Mouse (Mus musculus) liver, embryonic 12.5 days (tissue): ENCODE results near the gene Ppp1r14b. TPM values are rescaled to one million over a fixed set of nuclear protein-coding genes. Genes with fewer than 3 reads are reported as not detected.

Source experiments
- ATAC-seq: fragments of 200-750 bp; cut with Nextera tagmentation; 2 replicates; pipeline ENCODE4 v1.8.0; 2017; ENCODE audit warnings: moderate number of reproducible peaks, mild to moderate bottlenecking, moderate library complexity
- H3K27ac ChIP-seq: fragments of 300-500 bp; sonication (generic); 2 replicates; pipeline ENCODE4 v1.5.1; 2016; ENCODE audit warnings: mild to moderate bottlenecking
- H3K27me3 ChIP-seq: fragments of 300-500 bp; sonication (generic); replicated peaks from 2 replicates; pipeline ENCODE4 v1.6.1; 2016; ENCODE audit warnings: mild to moderate bottlenecking, moderate library complexity
- H3K36me3 ChIP-seq: fragments of 300-500 bp; sonication (generic); 2 replicates; pipeline ENCODE4 v1.6.1; 2016; ENCODE audit warnings: mild to moderate bottlenecking, moderate library complexity
- H3K4me1 ChIP-seq: fragments of 300-500 bp; sonication (generic); 2 replicates; pipeline ENCODE4 v1.6.1; 2016
- H3K4me2 ChIP-seq: fragments of 300-500 bp; sonication (generic); 2 replicates; pipeline ENCODE4 v1.6.1; 2016; ENCODE audit warnings: mild to moderate bottlenecking, moderate library complexity
- H3K4me3 ChIP-seq: fragments of 300-500 bp; sonication (generic); 2 replicates; pipeline ENCODE4 v1.5.1; 2016; ENCODE audit warnings: mild to moderate bottlenecking, moderate library complexity
- H3K9ac ChIP-seq: fragments of 300-500 bp; sonication (generic); 2 replicates; pipeline ENCODE4 v1.6.1; 2016; ENCODE audit warnings: mild to moderate bottlenecking, moderate library complexity
- H3K9me3 ChIP-seq: fragments of 300-500 bp; sonication (generic); replicated peaks from 2 replicates; pipeline ENCODE4 v1.6.1; 2016; ENCODE audit warnings: mild to moderate bottlenecking, moderate library complexity
- WGBS: fragments of 180-500 bp; shearing (Covaris S2); methylation state at CpG from one replicate; pipeline ENCODE4 v1.1.7; 2016; ENCODE audit not compliant: insufficient replicate concordance; 5-methylcytosine and 5-hydroxymethylcytosine counted together
- polyA plus RNA-seq: library from polyadenylated mRNA; unstranded; fragments of >200 nt; fragmentation: Nextera tagmentation; extraction: Ambion mirVana; gene quantifications from 2 replicates; pipeline ENCODE4 v1.2.1, GENCODE M21; 2016

The Ppp1r14b gene
- polyA plus RNA-seq, 1 experiment from 2014 or later = 153 TPM

DNA sequence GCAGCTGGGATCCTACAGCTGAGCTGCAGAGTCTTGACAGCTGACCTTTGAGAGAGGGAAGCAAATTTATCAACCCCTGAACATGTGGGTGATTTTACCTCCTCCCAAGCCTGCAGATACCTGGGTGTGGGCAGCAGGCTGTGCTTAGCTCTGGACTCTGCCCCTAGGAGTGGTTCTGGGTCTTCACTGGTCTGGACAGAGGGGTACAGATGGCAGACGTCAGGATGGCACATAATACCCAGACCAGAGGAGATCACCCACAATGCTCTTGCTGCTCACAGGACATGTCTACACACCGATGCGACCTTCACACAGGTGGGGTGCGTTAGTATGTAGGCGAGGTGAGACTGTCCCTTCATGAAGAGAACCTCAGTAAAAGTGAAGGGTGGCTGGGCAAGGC lies 25.2 kb upstream of the Ppp1r14b start:
- Histone ChIP-seq H3K4me2 (0 out of 2 replicates have a peak overlapping the region, but pooled peaks have one; percentile 99), H3K27ac (no peak overlapping the region), H3K27me3 (no peaks in the 10 kb centered on the region), H3K4me1 (peaks cover 51% of the 10 kb centered on the region), H3K36me3 (peaks cover 36% of the 10 kb centered on the region), H3K4me3 (no peak overlapping the region), H3K9me3 (no peaks in the 10 kb centered on the region), H3K9ac (no peak overlapping the region)
- ATAC-seq = no peak
- 84% methylated on average over 5 of the region's 5 CpGs for WGBS

DNA sequence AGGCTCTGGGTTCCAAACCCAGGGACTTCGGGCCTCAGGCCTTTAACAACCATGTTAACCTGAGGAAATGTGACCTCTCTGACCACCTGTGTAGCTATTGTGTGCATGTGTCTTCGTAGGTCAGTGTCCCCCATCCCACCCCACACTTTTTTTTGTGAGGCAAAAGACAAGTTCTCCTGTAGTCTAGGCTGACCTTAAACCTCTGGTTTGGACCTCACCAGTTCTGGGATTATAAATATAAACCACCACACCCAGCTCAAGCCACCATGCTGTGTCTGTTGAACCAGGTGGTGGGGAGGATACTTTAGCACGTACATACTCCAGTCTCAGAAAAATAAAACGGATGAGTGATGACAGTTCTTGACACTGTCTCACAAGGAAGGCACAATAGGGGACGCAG lies 24.8 kb upstream of the Ppp1r14b start:
- WGBS = 63% methylated on average over 5 of the region's 5 CpGs
- H3K4me1 ChIP-seq = peaks cover 51% of the 10 kb centered on the region
- H3K36me3 ChIP-seq = peaks cover 36% of the 10 kb centered on the region
- H3K4me2 ChIP-seq = peak overlapping the region; percentile 99
- no peaks in the 10 kb centered on the region for H3K27me3 ChIP-seq
- H3K9ac ChIP-seq = no peak overlapping the region
- H3K4me3 ChIP-seq = peak overlapping the region; percentile 70
- no peak for ATAC-seq
- no peak overlapping the region; the same call in 1 of the 2 replicates for H3K27ac ChIP-seq
- H3K9me3 ChIP-seq = no peaks in the 10 kb centered on the region

DNA sequence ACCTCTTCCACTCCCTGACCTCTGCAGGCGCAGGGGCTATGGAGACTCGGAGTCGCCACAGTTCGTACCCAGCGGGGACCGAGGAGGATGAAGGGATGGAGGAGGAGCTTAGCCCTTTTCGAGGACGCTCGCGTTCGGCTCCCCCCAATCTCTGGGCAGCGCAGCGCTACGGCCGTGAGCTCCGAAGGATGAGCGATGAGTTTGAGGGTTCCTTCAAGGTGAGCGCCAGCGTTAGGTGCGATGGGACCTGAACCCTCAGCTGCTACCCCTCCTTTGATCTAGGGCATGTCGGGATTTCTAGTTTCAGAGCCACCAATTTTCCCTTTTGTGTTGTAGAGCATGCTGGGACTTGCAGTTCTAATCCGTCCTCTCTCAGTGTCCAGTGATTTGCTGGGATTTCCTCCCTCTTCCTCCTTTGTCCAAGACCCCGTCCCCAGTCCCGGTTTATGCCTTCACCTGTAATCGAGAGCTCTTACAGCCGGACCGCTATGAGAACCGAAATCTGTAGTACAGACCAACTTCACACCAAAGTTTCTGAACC lies 24.1 kb upstream of the Ppp1r14b start:
- no peaks in the 10 kb centered on the region for H3K27me3 ChIP-seq
- H3K4me2 ChIP-seq = peak overlapping the region; percentile 99
- peak overlapping the region; percentile 81 for H3K9ac ChIP-seq
- H3K27ac ChIP-seq = peak overlapping the region; percentile 93
- peak; percentile 31 for ATAC-seq
- H3K9me3 ChIP-seq = no peaks in the 10 kb centered on the region
- peaks cover 37% of the 10 kb centered on the region for H3K36me3 ChIP-seq
- peaks cover 51% of the 10 kb centered on the region for H3K4me1 ChIP-seq
- WGBS = under 1% methylated on average over 28 of the region's 28 CpGs
- peak overlapping the region; percentile 70 for H3K4me3 ChIP-seq

DNA sequence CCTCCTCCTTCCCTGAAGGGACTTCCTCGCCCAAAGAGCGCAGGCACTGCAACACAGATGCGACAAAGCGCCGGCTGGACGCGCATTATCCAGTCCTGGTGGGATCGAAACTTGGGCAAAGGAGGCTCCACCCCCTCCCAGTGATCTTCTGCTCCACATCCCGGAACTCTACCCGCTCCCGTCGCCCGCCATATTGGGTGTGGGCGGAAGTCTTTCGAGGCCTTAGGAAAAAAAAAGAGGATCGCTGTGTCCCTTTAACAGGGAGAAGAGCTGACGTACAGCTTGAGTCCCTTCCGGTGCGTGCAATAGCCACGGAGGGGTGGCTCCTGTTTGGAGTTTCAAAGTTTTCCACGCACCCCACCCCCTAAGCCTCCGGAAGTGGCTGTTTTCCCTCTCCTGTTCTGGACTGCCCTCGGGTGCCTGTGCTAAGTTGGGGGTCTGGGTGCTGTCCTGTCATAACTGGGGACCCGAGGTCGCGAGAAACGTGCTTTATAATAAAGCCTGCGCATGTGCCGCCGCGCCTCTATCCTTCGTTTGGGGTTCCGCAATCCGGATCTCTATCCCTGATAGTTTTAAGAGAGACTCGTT lies 23.3 kb upstream of the Ppp1r14b start:
- Histone ChIP-seq H3K9ac (peak overlapping the region; percentile 81), H3K4me1 (peaks cover 51% of the 10 kb centered on the region), H3K27ac (peak overlapping the region; percentile 93), H3K4me3 (peak overlapping the region; percentile 70), H3K9me3 (no peaks in the 10 kb centered on the region), H3K27me3 (no peaks in the 10 kb centered on the region), H3K4me2 (peak overlapping the region; percentile 99), H3K36me3 (peaks cover 37% of the 10 kb centered on the region)
- ATAC-seq = peak; percentile 71
- WGBS = under 1% methylated on average over 35 of the region's 35 CpGs

DNA sequence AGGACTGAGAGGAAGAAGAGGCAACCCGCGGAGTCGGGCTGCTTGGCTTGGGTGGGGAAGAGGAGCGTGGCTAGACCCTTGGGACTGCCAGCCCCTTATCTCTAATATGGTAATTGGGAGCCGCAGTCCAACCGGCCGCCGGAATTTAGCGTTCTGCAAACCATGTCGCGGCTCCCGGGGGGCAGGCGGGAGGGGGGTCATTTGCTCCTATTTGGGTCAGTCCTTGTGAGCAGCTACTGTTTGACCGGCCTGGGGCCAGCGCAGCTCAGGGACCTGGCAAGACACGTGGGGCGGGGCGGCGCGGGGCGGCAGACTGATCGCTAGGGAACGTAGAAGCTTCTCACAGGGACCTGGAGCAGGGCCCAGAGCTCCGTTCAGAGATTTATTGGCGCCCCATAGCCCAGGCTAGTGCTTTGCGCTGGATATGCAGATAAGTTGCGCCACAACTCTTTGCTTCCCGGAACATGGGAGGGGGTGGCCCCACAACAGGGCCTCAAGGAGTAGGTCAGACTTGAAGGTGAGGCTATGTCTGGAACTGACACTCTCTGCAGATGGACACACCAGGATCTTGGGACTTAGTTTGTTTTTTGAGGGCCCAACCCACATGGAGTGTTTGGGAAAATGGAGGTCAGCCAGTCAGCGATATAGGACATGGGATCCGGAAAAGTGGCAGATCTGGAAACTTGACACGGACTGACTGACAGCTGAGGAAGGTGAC lies 22.6 kb upstream of the Ppp1r14b start:
- Histone ChIP-seq H3K9me3 (no peaks in the 10 kb centered on the region), H3K4me1 (peaks cover 51% of the 10 kb centered on the region), H3K9ac (peak overlapping the region; percentile 81), H3K4me3 (peak overlapping the region; percentile 70), H3K36me3 (peaks cover 40% of the 10 kb centered on the region), H3K27me3 (no peaks in the 10 kb centered on the region), H3K4me2 (peak overlapping the region; percentile 99), H3K27ac (peak overlapping the region; percentile 93)
- 2% methylated on average over 31 of the region's 31 CpGs for WGBS
- peak; percentile 31 for ATAC-seq

DNA sequence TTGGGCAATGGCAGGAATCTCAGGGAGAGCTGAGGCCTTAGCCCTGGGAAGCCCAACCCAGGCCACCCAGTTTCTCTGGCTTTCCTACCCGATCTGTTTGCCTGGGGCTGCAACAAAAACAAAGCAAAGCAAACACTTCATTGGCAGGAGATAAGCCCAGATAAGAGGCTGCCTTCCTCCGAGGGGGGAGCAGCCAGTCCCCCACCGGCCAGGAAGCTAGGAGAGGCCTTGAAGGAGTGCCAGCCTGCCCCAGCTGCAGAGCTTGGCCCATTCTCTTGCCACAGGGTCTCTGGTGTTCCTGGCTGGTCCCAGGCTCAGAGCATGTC lies 22.1 kb upstream of the Ppp1r14b start:
- Histone ChIP-seq H3K36me3 (peaks cover 45% of the 10 kb centered on the region), H3K4me2 (peak overlapping the region; percentile 99), H3K9me3 (no peaks in the 10 kb centered on the region), H3K27me3 (no peaks in the 10 kb centered on the region), H3K27ac (peak overlapping the region; percentile 93), H3K4me3 (peak overlapping the region; percentile 70), H3K4me1 (peaks cover 50% of the 10 kb centered on the region), H3K9ac (peak overlapping the region; percentile 81)
- WGBS = 1% methylated on average over 3 of the region's 3 CpGs
- peak; percentile 5; the same call in 1 of the 2 replicates for ATAC-seq

DNA sequence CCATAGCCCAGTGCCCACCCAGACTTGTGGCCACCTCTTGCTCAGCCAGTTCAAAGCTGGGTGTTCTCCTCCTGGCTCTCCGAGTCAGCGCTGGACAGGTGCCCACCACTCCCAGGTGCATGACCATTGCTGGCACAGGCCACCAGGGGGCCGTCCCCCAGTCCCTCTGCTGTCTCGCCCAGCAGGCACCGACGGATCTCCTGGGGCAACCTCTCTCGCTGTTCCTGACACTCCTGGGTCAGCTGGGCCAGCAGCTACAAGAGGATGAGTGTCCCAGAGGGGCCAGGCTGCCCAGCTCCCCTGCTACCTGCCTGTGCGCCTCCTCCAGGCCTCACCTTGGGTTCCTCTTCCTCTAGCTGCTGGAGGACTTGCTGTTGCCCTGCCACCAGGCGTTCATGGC lies 20.7 kb upstream of the Ppp1r14b start:
- Histone ChIP-seq H3K4me3 (no peak overlapping the region), H3K36me3 (peaks cover 55% of the 10 kb centered on the region), H3K27me3 (no peaks in the 10 kb centered on the region), H3K4me2 (no peak overlapping the region), H3K4me1 (peaks cover 44% of the 10 kb centered on the region), H3K27ac (0 out of 2 replicates have a peak overlapping the region, but pooled peaks have one; percentile 2), H3K9ac (no peak overlapping the region), H3K9me3 (no peaks in the 10 kb centered on the region)
- 67% methylated on average over 9 of the region's 9 CpGs for WGBS
- no peak for ATAC-seq

DNA sequence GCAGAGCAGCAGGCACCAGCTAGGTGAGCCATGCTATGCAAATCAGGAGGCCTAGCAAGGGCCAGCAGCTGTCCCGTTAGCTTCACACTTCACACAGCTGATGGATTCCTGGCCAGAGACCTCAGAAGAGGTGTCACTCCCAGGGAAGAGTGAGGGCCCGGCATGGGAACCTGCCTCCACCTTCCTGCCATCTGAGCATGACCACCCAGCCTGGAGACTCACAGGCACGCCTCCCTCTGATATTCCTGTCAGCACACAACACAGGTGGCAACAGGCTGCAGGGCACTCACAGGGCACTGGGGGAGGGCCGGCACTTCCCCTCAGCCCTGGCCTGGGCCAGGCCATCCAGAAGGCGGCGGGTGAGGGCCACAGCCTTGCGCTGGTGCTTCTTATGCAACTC lies 19.3 kb upstream of the Ppp1r14b start:
- no peak overlapping the region for H3K27ac ChIP-seq
- no peak overlapping the region for H3K4me2 ChIP-seq
- no peak overlapping the region for H3K4me3 ChIP-seq
- ATAC-seq = no peak
- H3K36me3 ChIP-seq = peaks cover 69% of the 10 kb centered on the region
- H3K9me3 ChIP-seq = no peaks in the 10 kb centered on the region
- H3K4me1 ChIP-seq = peaks cover 30% of the 10 kb centered on the region
- no peaks in the 10 kb centered on the region for H3K27me3 ChIP-seq
- H3K9ac ChIP-seq = no peak overlapping the region
- WGBS = 81% methylated on average over 7 of the region's 7 CpGs

DNA sequence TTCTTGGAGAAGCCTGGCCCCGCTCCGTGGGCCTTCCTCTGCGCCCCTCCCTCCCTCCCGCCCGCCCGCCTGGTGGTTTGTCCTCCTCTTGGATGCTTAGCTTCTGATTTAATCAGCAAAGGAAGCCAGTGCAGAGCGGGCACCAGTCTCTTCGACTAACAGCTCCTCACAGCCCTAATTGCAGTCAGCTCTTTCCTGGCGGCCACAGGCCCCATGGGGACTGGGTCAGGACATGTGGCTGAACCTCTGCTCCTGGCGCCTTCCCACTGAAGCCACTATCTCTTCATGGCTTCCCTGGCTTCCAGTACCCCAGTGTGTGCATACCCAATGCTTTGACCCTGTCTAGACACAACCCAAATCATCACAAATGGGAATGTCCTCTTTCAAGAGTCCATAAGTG lies 18.3 kb upstream of the Ppp1r14b start:
- H3K9me3 ChIP-seq = no peaks in the 10 kb centered on the region
- 72% methylated on average over 10 of the region's 10 CpGs for WGBS
- H3K27ac ChIP-seq = no peak overlapping the region
- H3K4me1 ChIP-seq = peaks cover 21% of the 10 kb centered on the region
- no peaks in the 10 kb centered on the region for H3K27me3 ChIP-seq
- H3K4me3 ChIP-seq = no peak overlapping the region
- ATAC-seq = no peak
- H3K4me2 ChIP-seq = no peak overlapping the region
- no peak overlapping the region for H3K9ac ChIP-seq
- peaks cover 74% of the 10 kb centered on the region for H3K36me3 ChIP-seq

DNA sequence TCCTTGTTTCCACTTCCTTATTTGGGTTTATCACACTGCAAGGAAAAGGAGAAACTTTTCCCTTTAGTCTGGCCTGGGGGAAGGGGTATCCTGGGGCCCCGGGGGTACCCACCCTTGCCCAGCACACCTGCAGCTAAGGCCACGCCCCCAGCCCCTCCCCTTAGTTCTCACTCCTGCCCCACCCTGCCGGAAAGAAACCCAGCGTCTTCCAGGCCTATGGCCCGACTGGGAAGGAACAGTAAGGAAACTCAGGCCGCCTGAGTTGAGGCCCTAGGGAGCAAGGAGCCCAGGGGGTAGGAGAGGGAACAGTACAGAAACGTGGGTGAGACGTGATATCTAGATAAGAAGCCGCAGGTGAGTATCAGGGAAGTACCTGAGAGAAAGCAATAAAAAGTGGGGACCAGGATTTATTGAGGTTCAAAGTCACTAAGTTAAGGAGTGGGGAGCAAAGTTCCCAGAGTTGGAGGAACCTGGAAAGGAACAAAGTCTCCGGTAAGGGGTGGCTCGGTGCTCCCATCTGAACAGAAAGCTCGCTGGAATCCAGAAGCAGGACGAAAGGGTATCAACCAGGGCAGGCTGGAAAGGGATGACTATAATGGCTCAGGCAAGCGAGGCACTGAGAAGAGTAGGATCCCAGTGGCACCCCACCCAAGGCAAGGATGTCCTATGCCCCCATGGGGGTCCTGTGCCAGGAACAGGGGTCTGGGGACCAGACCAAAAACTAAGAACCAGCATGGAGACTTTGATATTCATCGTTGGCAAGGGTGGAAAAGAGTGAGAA lies 6.1 kb upstream of the Ppp1r14b start:
- peak overlapping the region; percentile 79 for H3K9ac ChIP-seq
- H3K9me3 ChIP-seq = no peaks in the 10 kb centered on the region
- 8% methylated on average over 15 of the region's 15 CpGs for WGBS
- peaks cover 29% of the 10 kb centered on the region for H3K36me3 ChIP-seq
- no peak overlapping the region for H3K27ac ChIP-seq
- peak overlapping the region; percentile 96 for H3K4me2 ChIP-seq
- peak overlapping the region; percentile 67 for H3K4me3 ChIP-seq
- peaks cover 59% of the 10 kb centered on the region for H3K4me1 ChIP-seq
- peaks cover 8% of the 10 kb centered on the region; the same call in 1 of the 2 replicates for H3K27me3 ChIP-seq
- no peak for ATAC-seq

DNA sequence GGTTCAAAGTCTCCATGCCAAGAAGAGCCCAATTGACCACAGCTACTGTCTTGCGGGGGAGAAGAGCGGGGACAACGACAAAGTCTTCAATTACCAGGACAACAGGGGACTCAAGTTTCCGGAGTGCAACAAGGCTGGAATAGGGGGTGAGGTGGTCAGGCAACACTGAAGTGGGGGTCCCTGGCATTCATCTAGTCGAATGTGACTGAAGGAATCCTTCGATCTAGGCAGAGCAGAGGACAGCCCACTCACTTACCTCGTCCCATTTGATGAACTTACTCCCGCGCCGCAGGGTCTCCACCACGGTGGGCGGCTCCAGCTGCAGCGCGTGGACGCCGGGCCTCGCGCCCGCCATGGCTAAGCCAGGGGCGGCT lies 5.5 kb upstream of the Ppp1r14b start:
- WGBS = under 1% methylated on average over 17 of the region's 20 CpGs
- peaks cover 23% of the 10 kb centered on the region for H3K36me3 ChIP-seq
- 0 out of 2 replicates have a peak overlapping the region, but pooled peaks have one; percentile 41 for H3K27ac ChIP-seq
- peaks cover 62% of the 10 kb centered on the region for H3K4me1 ChIP-seq
- peak overlapping the region; percentile 79 for H3K9ac ChIP-seq
- peak overlapping the region; percentile 96 for H3K4me2 ChIP-seq
- no peaks in the 10 kb centered on the region for H3K9me3 ChIP-seq
- peak overlapping the region; percentile 67 for H3K4me3 ChIP-seq
- H3K27me3 ChIP-seq = peaks cover 8% of the 10 kb centered on the region; the same call in 1 of the 2 replicates
- no peak for ATAC-seq
